Mouse (Mus musculus) lung, postnatal 0 days (tissue): Measurements from ENCODE around the gene Tnks1bp1.

Experiments used
- CTCF ChIP-seq: IDR thresholded peaks from 2 replicates; pipeline ENCODE4 v1.5.1; 2016; ENCODE audit warnings: antibody characterized with exemption, mild to moderate bottlenecking
- EP300 ChIP-seq: IDR thresholded peaks from 2 replicates; pipeline ENCODE4 v1.6.1; 2016; ENCODE audit warnings: antibody characterized with exemption, mild to moderate bottlenecking, control low read depth

DNA sequence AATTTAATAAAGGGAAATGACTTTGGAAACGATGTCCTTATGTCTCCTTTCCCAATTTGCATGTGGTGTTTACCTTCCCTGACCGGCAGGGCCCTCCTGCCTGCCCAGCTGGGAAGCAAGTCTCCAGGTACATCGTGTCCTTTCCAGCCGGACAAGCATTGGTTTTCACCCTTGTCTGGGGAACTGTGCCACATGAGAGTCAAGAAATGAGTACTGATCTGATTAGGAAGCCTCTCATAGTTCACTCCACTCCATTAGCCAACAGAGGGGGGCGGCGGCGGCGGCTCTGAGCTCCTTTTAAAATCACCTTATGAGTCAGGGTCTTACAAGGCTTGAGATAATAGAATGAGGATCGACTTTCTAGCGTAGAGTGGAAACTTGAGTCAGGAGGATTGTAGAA is 741 bp upstream of the Tnks1bp1 start:
- peak; percentile 31 for TF ChIP-seq CTCF
- TF ChIP-seq EP300, result peak; percentile 85
